Mouse (Mus musculus) heart, postnatal 36 days (tissue): ENCODE measurements around the gene Plod2. TPM values are rescaled to one million over a fixed set of nuclear protein-coding genes. Genes with fewer than 3 reads are reported as not detected.
A peak's percentile ranks its signal among the peaks of the same experiment; 100 is the strongest.

ENCODE experiments used
- DNase-seq, 2 experiments: peaks; one replicate each; pipeline ENCODE4 v3.0.0; 2021 to 2022
- intact Hi-C: fragments of 180-260 bp; cut with DNase I; formaldehyde crosslinking; loops from one replicate; pipeline ENCODE4 v1.15.1; 2025
- total RNA-seq, 2 experiments: library from RNA; stranded (reverse); gene quantifications; 2 replicates each; pipeline ENCODE4 v1.2.3; 2021

Plod2 gene
- 10 to 100 TPM; 19.3 to 20.6 TPM for total RNA-seq

GRCm38 (mm10) chr9:92541977-92542561 lies at the start of gene Plod2:
TSS of gene Plod2 (plus strand) at chr9:92542223.
- intact Hi-C loops: loop anchor here (1.0 to 10.0 kb wide), 3 partner anchors 50 to 1993 kb away; partner anchors contain the start of gene 1190002N15Rik
- DNase-seq: peak; percentile 80 to 86

DNA sequence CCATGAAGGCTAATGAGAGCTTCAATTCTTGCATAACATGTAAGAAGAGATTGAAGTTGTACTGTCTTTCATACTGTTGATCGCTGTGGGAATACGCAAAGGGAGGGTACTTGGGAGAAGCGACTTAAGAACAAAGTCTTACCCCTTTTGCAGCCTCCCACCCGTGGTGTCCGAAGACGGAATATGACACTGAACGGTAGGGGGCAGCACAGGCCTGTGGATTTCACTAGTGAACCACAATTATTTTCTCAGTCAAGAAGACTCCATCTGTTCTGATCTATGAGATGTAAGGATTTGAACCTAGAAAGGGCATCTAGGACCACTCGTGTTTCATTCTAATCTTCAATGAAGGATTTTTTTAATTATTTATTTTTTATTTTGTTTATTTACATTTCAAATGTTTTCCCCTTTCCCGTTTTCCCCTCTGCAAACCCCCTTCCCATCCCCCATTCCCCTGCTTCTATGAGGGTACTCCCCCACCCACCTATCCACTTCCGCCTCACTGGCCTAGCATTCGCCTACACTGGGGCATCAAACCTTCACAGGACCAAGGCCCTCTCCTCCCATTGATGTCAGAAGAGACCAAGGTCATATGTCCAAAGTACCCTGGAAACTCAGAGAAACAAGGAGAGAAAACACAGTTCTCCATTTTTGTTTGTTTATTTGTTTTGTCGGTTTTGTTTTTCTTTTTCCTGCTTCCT lies 42.2 kb upstream of the Plod2 start:
- intact Hi-C loops: loop anchor here (1.0 to 5.0 kb wide), 4 partner anchors 110 to 377 kb away; no protein-coding TSS in a partner anchor
- peak; percentile 85 to 94 for DNase-seq

DNA sequence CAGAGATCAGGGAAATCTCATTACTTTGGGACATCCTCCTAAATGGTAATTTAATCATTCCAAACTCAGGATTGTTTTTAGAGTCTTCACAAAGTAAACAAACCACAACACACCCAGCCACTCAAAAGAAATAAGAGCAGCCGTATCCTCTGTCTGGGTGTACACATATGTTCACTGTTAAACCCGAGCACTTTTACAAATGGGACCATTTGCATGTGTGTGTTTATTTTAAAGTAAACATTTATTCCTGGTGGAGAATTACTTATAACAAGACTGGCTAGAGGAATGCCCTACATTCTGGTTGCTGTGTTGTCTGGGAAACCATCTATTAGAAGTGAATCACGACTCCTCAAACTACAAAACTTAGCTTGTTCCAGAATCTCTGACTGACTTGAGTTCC lies 37.8 kb upstream of the Plod2 start:
- no peak for DNase-seq
- intact Hi-C loops: no loop called here

DNA sequence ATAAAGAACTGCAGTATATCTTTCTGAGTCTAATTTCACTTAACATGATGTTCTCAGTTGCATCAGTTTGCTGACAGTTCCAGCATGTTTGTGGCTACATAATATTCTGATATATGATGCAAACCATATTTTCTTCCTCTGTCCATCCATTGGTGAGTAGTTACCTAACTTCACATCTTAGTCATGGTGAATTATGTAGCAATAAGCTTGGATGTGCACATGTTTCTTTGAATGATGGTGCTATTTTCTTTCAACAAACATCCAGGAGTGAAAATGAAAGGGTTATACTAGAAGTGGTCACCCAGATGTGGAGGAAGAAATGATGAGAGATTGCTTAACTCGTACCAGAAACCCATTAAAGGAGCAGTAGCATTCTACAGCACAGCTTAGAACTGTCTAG lies 37.1 kb upstream of the Plod2 start:
- DNase-seq: no peak
- intact Hi-C loops: no loop called here

DNA sequence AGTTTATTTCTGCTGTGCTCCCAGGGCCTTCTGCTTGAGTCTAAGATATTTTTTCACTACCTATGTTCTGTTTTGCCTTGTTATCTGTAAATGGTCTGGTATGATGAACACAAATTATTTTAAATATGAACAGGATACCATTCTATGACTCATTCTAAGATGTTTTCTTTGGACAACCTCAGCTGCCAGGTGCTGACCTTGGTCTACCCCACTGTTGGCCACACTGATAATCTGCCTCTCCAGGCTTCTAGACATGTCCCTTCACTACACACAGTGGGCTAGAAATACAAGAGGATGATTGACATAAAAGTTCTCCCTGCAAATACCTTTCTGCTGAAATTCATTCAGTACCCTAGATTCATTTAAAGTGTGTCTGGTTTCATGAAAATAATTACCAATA lies 30.3 kb upstream of the Plod2 start:
- no peak for DNase-seq

DNA sequence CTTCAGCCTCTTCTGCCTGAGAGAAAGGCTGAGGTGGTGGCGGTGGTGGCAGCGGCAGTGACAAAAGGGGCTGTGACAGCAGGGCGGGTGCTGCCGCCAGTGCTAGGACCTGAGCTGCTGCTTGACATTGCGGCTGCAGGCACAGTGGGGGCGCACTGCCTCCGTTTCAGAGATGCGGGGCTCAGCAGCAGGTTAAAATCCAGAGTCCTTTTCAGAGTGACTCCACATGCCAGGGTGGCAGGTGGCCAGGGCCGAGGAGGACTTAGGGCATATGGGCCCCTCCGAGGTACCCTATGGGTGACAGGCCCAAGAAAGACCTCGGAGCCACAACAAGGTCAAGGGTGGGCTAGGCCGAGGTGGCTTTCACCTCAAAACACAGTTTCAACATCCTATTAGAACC lies 25.0 kb upstream of the Plod2 start:
- intact Hi-C loops: no loop called here

More for the DNA sequence above, 30.3 kb upstream of the Plod2 start:
- intact Hi-C loops: no loop called here

DNA sequence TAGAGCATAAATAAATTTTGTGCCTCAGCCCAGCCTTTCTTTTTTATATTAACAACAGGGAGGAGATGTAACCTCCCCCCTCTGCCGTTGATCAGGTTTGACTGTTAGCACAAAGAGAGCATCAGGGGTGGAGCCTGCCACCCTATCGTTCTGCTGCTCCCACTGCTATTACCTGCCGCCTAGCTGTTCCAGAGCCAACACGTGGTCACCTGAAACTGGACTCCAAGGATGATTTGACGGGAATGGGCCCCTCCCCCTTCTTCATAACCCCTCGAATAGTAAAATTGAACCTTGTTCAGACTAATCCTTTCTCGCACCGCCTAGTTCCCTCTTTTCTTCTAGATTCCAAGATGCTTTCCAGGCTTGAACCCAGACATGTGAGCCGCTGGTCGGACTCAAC lies 21.3 kb upstream of the Plod2 start:
- intact Hi-C loops: no loop called here
- no peak for DNase-seq

More for the DNA sequence above, 25.0 kb upstream of the Plod2 start:
- no peak for DNase-seq

DNA sequence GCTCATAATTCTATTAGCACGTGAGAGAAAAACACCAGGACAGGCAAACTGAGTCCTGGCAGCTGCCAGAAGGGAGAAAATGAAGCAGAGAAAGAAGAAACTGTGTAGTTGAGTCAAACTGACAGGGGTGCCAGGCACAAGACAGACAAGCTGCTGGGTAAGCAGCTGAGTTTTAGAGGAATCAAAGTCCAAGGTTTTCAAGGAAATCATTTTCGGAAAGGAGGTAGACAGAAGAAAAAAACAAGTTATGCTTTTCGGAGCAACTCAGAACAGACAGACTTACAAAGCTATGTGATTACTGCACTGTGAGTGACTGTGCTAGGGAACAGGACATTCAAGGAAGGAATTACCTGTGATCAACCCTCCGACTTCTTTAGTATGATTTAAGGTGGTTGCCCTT lies 17.5 kb upstream of the Plod2 start:
- no peak for DNase-seq
- intact Hi-C loops: no loop called here

DNA sequence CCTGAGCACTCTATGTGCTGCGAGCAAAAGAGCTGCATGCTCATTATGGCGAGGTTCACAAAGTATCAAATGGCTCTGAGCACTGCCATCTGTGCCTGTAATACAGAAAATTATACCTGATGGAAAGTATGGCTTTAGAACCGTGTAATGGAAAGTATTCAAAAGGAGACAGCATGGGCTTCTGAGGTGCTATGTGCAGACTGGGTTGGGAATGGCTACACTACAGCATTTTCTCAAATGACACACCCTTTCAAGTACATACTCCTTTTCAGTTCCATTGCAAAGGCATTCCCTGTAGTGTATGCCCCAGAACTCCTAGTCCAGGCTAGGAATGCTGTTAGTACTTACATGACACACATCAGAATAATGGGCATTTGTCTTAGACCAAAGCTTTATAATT lies 12.0 kb upstream of the Plod2 start:
- intact Hi-C loops: no loop called here
- no peak for DNase-seq

GRCm38 (mm10) chr9:92537735-92538134 lies 4.3 kb upstream of the Plod2 start:
- DNase-seq: no peak
- intact Hi-C loops: no loop called here

- intact Hi-C loops: no loop called here
- DNase-seq: no peak
These were observed 3.8 kb upstream of the Plod2 start for GRCm38 (mm10) chr9:92538216-92538615.

DNA sequence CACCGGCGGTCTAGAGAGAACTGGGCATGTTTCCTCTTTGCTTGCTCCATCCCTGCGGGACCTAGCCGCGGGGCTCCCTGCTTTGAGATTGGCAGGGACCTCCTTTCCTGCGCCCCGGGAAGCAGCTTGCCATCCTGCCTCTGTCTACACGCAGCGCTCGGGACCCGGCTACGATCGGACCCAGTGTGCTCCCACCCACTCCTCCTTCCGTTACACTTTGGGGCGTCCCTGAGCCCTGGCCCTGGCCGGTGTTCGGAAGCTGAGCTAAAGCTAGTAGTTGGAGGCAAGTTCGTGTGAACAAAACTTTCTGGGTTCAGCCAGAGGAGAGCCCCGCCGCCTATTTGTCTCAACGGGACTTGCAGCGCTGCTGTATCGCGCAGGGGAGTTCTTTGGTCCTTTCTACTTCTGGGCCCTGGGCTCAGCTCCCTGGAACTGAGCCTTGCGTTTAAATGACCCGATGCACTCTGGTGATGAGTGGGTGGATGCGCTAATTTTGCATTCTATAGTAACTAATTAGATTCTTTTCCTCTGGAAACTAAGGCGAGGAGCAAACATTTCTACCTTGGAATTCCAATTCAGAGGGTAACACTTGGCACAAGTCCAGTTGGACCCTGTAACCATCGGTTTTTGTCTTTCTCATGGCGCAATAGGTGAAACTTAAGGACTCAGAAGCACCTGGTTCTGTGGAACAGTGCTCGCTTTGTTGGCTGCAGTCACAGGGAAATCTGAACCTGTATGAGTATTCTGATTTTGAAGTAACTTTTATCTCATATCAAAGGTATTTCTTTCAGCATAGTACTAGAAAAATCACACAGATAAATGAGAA lies 781 bp downstream of the Plod2 start:
- DNase-seq: peak in 1 of 2 experiments; percentile 58
- intact Hi-C loops: loop anchor here (1.0 to 10.0 kb wide), 3 partner anchors 49 to 1992 kb away; partner anchors contain the start of gene 1190002N15Rik

DNA sequence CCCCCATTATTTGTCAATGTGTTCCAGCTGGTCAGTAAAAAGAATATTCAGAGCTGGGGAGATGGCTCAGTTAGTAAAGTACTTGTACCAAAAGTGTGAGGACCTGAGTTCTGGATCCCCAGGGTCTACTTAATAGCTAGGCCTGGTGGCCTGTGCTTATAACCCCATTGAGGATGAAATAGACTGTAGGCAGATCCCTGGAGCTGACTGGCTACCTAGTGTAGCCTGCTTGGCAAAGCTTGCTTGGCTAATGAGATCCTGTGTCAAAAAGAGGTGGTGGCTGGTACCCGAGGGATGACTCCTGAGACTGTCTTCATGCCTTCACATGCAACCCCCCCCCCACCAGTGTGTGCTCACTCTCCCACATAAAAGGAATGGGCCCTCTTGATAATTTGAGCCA lies 2.1 kb downstream of the Plod2 start:
- intact Hi-C loops: loop anchor here (5.0 to 10.0 kb wide), 2 partner anchors 48 to 1991 kb away; partner anchors contain the start of gene 1190002N15Rik
- no peak for DNase-seq

DNA sequence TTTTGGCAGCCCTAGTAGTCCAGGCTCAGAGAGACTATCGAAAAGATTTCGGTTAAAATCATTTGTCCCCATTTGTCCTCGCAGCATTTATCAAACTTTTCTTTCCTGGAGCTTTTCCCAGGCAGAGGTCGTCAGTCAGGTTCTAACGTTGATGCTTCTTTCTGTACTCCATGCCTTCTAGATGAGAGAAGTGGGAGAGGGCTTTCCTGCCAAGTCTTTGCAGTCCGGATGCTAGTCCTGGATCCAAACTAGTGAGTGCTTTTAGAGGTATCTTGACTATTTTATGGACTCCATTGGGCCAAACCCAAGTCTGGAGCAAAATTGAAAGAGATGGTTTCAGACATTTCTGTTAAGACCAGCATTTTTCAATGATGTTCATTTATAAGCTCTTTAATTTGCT lies 3.0 kb downstream of the Plod2 start:
- DNase-seq: no peak
- intact Hi-C loops: loop anchor here (10.0 kb wide), 1 partner anchor 1990 kb away; the partner anchor contains the start of gene 1190002N15Rik

- DNase-seq: no peak
- intact Hi-C loops: loop anchor here (10.0 kb wide), 1 partner anchor 1988 kb away; the partner anchor contains the start of gene 1190002N15Rik
These were observed 4.4 kb downstream of the Plod2 start for GRCm38 (mm10) chr9:92546446-92546845.

DNA sequence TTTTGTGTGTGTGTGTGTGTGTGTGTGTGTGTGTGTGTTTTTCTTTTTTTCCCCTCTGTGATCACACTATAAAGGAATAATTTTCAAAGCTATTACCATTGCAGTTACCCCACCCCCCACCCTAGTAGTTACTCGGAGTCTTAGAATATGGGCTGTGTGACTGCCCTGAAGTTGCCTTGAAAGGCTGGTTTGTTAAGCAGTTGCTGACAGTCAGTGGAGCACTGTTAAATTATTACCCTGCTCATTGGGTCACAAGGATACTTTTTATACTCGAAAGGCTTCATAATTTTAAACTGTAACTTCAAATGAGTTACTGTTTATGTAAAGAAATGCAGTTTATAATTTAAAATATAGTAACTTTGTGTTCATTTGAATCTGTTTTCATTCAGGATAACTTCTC lies 5.1 kb downstream of the Plod2 start:
- no peak for DNase-seq
- intact Hi-C loops: loop anchor here (10.0 kb wide), 1 partner anchor 1988 kb away; the partner anchor contains the start of gene 1190002N15Rik

DNA sequence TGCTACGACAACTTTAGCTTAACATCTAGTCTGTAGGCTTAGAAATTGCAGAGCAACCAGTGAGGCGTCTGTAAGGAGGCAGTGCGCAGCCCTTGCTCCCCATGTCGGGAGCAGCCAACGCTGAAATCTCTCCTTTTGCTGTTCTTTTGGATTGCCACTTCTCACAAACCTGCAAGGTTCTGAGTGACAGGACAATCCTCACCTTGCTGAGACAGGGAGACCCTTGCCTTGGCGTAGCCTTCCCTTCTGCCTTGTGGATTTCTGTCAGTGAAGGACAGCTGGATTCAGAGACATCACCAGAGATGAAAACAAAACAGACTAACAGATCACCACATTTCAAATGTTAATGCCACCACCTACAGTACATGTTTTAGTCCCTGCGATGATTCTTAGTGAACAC lies 5.8 kb downstream of the Plod2 start:
- DNase-seq: no peak
- intact Hi-C loops: loop anchor here (10.0 kb wide), 1 partner anchor 1987 kb away; the partner anchor contains the start of gene 1190002N15Rik

GRCm38 (mm10) chr9:92548603-92549002 lies 6.6 kb downstream of the Plod2 start:
- peak; percentile 38 to 53 for DNase-seq
- intact Hi-C loops: loop anchor here (10.0 kb wide), 1 partner anchor 1986 kb away; the partner anchor contains the start of gene 1190002N15Rik

GRCm38 (mm10) chr9:92549811-92550490 lies 7.9 kb downstream of the Plod2 start:
- intact Hi-C loops: loop anchor here (10.0 kb wide), 1 partner anchor 1985 kb away; the partner anchor contains the start of gene 1190002N15Rik
- DNase-seq: peak; percentile 60

DNA sequence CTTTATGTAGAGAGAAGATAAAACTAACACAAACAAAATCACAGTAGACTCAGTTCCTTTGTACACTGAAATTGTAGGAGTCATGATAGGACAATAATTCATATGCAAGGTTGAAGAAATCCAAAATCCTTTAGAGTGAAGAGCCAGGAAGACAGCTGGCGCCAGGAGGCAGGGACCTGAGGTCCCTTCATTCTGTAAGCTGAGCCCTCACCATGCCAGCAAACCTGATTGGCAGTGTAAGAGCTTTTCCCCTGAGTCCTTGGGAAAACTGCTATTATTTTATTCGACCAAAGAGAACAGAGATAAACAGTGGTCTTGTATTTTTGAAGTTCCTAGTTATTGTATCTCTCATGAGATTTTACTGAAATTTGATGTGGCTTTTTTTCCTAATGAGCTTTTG lies 9.0 kb downstream of the Plod2 start:
- no peak for DNase-seq
- intact Hi-C loops: no loop called here
